Mouse (Mus musculus) liver, embryonic 14.5 days (tissue): ENCODE data around the gene Cfap97d2. TPM values are rescaled to one million over a fixed set of nuclear protein-coding genes. Genes with fewer than 3 reads are reported as not detected.

Source experiments
- ATAC-seq: fragments of 200-750 bp; cut with Nextera tagmentation; 2 replicates; pipeline ENCODE4 v1.8.0; 2017; ENCODE audit warnings: moderate number of reproducible peaks, mild to moderate bottlenecking, moderate library complexity; ENCODE audit not compliant: insufficient read depth
- DNase-seq, 3 experiments: peaks; one replicate each; pipeline ENCODE4 v3.0.0-alpha.2; 2012 to 2013; ENCODE audit warnings: low read depth in 3 of 3, low spot score in 3 of 3
- H3K27ac ChIP-seq: fragments of 300-500 bp; sonication (generic); 2 replicates; pipeline ENCODE4 v1.5.1; 2014; ENCODE audit warnings: moderate library complexity, mild to moderate bottlenecking, control low read depth, inconsistent platforms
- H3K27me3 ChIP-seq: fragments of 300-500 bp; sonication (generic); 2 replicates; pipeline ENCODE4 v1.6.1; 2014; ENCODE audit warnings: mild to moderate bottlenecking, low read length, moderate library complexity; ENCODE audit not compliant: control insufficient read depth, insufficient read depth
- H3K36me3 ChIP-seq: fragments of 300-500 bp; sonication (generic); replicated peaks from 2 replicates; pipeline ENCODE4 v1.6.1; 2014; ENCODE audit warnings: low read depth; ENCODE audit not compliant: control insufficient read depth, insufficient read depth
- H3K4me1 ChIP-seq, 2 experiments: fragments of 200-500 bp in 1 of 2; fragments of 300-500 bp in 1 of 2; sonication (generic) in 1 of 2; replicated peaks; 2 replicates each; pipeline ENCODE4 v1.6.1; 2012 to 2014; ENCODE audit warnings: antibody characterized with exemption in 1 of 2, inconsistent platforms in 1 of 2, low read length in 1 of 2; ENCODE audit not compliant: control insufficient read depth in 2 of 2, insufficient read depth in 2 of 2
- H3K4me2 ChIP-seq: fragments of 300-500 bp; sonication (generic); 2 replicates; pipeline ENCODE4 v1.6.1; 2014; ENCODE audit warnings: low read depth, mild to moderate bottlenecking, control low read depth, moderate library complexity
- H3K4me3 ChIP-seq, 2 experiments: fragments of 200-500 bp in 1 of 2; fragments of 300-500 bp in 1 of 2; sonication (generic) in 1 of 2; 2 replicates each; pipeline ENCODE4 v1.5.1; 2012 to 2014; ENCODE audit warnings: low read depth in 2 of 2, low read length in 2 of 2, mild to moderate bottlenecking in 2 of 2, control low read depth in 1 of 2, inconsistent platforms in 1 of 2, moderate library complexity in 1 of 2; ENCODE audit not compliant: insufficient read depth in 1 of 2
- H3K9ac ChIP-seq: fragments of 300-500 bp; sonication (generic); replicated peaks from 2 replicates; pipeline ENCODE4 v1.6.1; 2014; ENCODE audit warnings: mild to moderate bottlenecking, control low read depth, moderate library complexity
- H3K9me3 ChIP-seq: fragments of 300-500 bp; sonication (generic); 2 replicates; pipeline ENCODE4 v1.6.1; 2016; ENCODE audit warnings: low read length, mixed read lengths; ENCODE audit not compliant: control insufficient read depth
- CTCF ChIP-seq: IDR thresholded peaks from 2 replicates; pipeline ENCODE4 v1.5.1; 2016; ENCODE audit warnings: antibody characterized with exemption, low read depth, control low read depth
- EP300 ChIP-seq: IDR thresholded peaks from 2 replicates; pipeline ENCODE4 v1.6.1; 2016; ENCODE audit warnings: antibody characterized with exemption, low read depth
- WGBS: fragments of 180-500 bp; shearing (Covaris S2); extraction: QIAGEN DNeasy Blood & Tissue Kit; methylation state at CpG from one replicate; pipeline ENCODE4 v1.1.7; 2014; ENCODE audit not compliant: insufficient replicate concordance; 5-methylcytosine and 5-hydroxymethylcytosine counted together
- polyA plus RNA-seq, 2 experiments: library from polyadenylated mRNA; depleted of rRNA in 1 of 2; stranded (reverse) in 1 of 2; unstranded in 1 of 2; fragments of >200 nt; fragmentation: Nextera tagmentation in 1 of 2; extraction: Ambion mirVana in 1 of 2; gene quantifications; 2 replicates each; pipeline versions ENCODE4 v1.2.1 to v1.2.3; 2012 to 2014

Cfap97d2 gene
- polyA plus RNA-seq, 2 experiments = 0.02 TPM; not detected in 1

- TF ChIP-seq CTCF (no peak), EP300 (no peak)
- H3K27ac ChIP-seq = no peak overlapping the region
- ATAC-seq (no peak), DNase-seq (no peak)
- H3K9me3 ChIP-seq = no peaks in the 10 kb centered on the region
- peaks cover 0 to 13% of the 10 kb centered on the region in 2 experiments; a peak in 2 of 4 replicates for H3K4me1 ChIP-seq
- 34% methylated on average over 7 of the region's 7 CpGs for WGBS
- H3K36me3 ChIP-seq = no peaks in the 10 kb centered on the region
- H3K4me2 ChIP-seq = no peak overlapping the region
- H3K4me3 ChIP-seq = no peak overlapping the region
- H3K9ac ChIP-seq = no peak overlapping the region
- H3K27me3 ChIP-seq = no peaks in the 10 kb centered on the region
These were observed 19.3 kb upstream of the Cfap97d2 start for GRCm38 (mm10) chr8:13686426-13686825.

- Histone ChIP-seq H3K4me3 (no peak overlapping the region), H3K4me1 (peaks cover 0 to 13% of the 10 kb centered on the region in 2 experiments; a peak in 2 of 4 replicates), H3K9ac (no peak overlapping the region), H3K36me3 (no peaks in the 10 kb centered on the region), H3K9me3 (no peaks in the 10 kb centered on the region), H3K27me3 (no peaks in the 10 kb centered on the region), H3K4me2 (no peak overlapping the region), H3K27ac (no peak overlapping the region)
- DNase-seq (no peak), ATAC-seq (no peak)
- 75% methylated on average over 8 of the region's 8 CpGs for WGBS
- TF ChIP-seq EP300 (no peak), CTCF (peak; percentile 39)
These were observed 18.5 kb upstream of the Cfap97d2 start for GRCm38 (mm10) chr8:13687101-13687717.

- DNase-seq = no peak
- no peak for TF ChIP-seq EP300
- TF ChIP-seq CTCF = no peak
- no peak for ATAC-seq
- H3K27ac ChIP-seq = no peak overlapping the region
- no peak overlapping the region for H3K4me3 ChIP-seq
- no peak overlapping the region for H3K9ac ChIP-seq
- no peaks in the 10 kb centered on the region for H3K36me3 ChIP-seq
- no peaks in the 10 kb centered on the region for H3K27me3 ChIP-seq
- no peak overlapping the region for H3K4me2 ChIP-seq
- H3K9me3 ChIP-seq = no peaks in the 10 kb centered on the region
- 55% methylated on average over 4 of the region's 4 CpGs for WGBS
- H3K4me1 ChIP-seq = peaks cover 0 to 13% of the 10 kb centered on the region in 2 experiments; a peak in 2 of 4 replicates
These were observed 17.7 kb upstream of the Cfap97d2 start for GRCm38 (mm10) chr8:13687941-13688340.

GRCm38 (mm10) chr8:13688461-13688860 is 17.2 kb upstream of the Cfap97d2 start:
- TF ChIP-seq CTCF = no peak
- TF ChIP-seq EP300 = no peak
- Histone ChIP-seq H3K9ac (no peak overlapping the region), H3K4me2 (no peak overlapping the region), H3K9me3 (no peaks in the 10 kb centered on the region), H3K4me1 (peaks cover 0 to 13% of the 10 kb centered on the region in 2 experiments; a peak in 2 of 4 replicates), H3K4me3 (no peak overlapping the region), H3K27me3 (no peaks in the 10 kb centered on the region), H3K36me3 (no peaks in the 10 kb centered on the region), H3K27ac (no peak overlapping the region)
- ATAC-seq (no peak), DNase-seq (no peak)
- WGBS = 49% methylated on average over 6 of the region's 6 CpGs

GRCm38 (mm10) chr8:13689331-13689730 is 16.4 kb upstream of the Cfap97d2 start:
- WGBS = 57% methylated on average over 5 of the region's 5 CpGs
- H3K4me1 ChIP-seq = peaks cover 0 to 11% of the 10 kb centered on the region in 2 experiments; a peak in 2 of 4 replicates
- no peak overlapping the region for H3K27ac ChIP-seq
- H3K9me3 ChIP-seq = no peaks in the 10 kb centered on the region
- DNase-seq = no peak
- H3K36me3 ChIP-seq = no peaks in the 10 kb centered on the region
- H3K4me2 ChIP-seq = no peak overlapping the region
- H3K9ac ChIP-seq = no peak overlapping the region
- H3K4me3 ChIP-seq = no peak overlapping the region
- ATAC-seq = no peak
- TF ChIP-seq CTCF (no peak), EP300 (no peak)
- no peaks in the 10 kb centered on the region for H3K27me3 ChIP-seq
